Mouse (Mus musculus) limb, embryonic 13.5 days (tissue): ENCODE results near the gene Ebf3. TPM values are rescaled to one million over a fixed set of nuclear protein-coding genes. Genes with fewer than 3 reads are reported as not detected.

Source experiments
- ATAC-seq: fragments of 200-750 bp; cut with Nextera tagmentation; 2 replicates; pipeline ENCODE4 v1.8.0; 2017; ENCODE audit warnings: low read depth, moderate number of reproducible peaks, moderate TSS enrichment; ENCODE audit not compliant: low FRiP score
- H3K27ac ChIP-seq: fragments of 300-500 bp; sonication (generic); 2 replicates; pipeline ENCODE4 v1.5.1; 2015; ENCODE audit warnings: inconsistent platforms, mild to moderate bottlenecking, moderate library complexity
- H3K27me3 ChIP-seq: fragments of 300-500 bp; sonication (generic); 2 replicates; pipeline ENCODE4 v1.6.1; 2015; ENCODE audit warnings: mild to moderate bottlenecking, inconsistent platforms
- H3K36me3 ChIP-seq: fragments of 300-500 bp; sonication (generic); 2 replicates; pipeline ENCODE4 v1.6.1; 2015; ENCODE audit warnings: inconsistent platforms, mild to moderate bottlenecking, moderate library complexity
- H3K4me1 ChIP-seq: fragments of 300-500 bp; sonication (generic); 2 replicates; pipeline ENCODE4 v1.6.1; 2015; ENCODE audit warnings: inconsistent platforms
- H3K4me2 ChIP-seq: fragments of 300-500 bp; sonication (generic); replicated peaks from 2 replicates; pipeline ENCODE4 v1.6.1; 2015; ENCODE audit warnings: inconsistent platforms, mild to moderate bottlenecking, moderate library complexity
- H3K4me3 ChIP-seq: fragments of 300-500 bp; sonication (generic); 2 replicates; pipeline ENCODE4 v1.5.1; 2015; ENCODE audit warnings: moderate library complexity, mild to moderate bottlenecking, inconsistent platforms
- H3K9ac ChIP-seq: fragments of 300-500 bp; sonication (generic); 2 replicates; pipeline ENCODE4 v1.6.1; 2015; ENCODE audit warnings: mild to moderate bottlenecking, inconsistent platforms
- H3K9me3 ChIP-seq: fragments of 300-500 bp; sonication (generic); 2 replicates; pipeline ENCODE4 v1.6.1; 2016; ENCODE audit warnings: inconsistent platforms
- WGBS: fragments of 180-500 bp; shearing (Covaris S2); methylation state at CpG from one replicate; pipeline ENCODE4 v1.1.7; 2015; 5-methylcytosine and 5-hydroxymethylcytosine counted together
- polyA plus RNA-seq: library from polyadenylated mRNA; unstranded; fragments of >200 nt; fragmentation: Nextera tagmentation; extraction: Ambion mirVana; gene quantifications from 2 replicates; pipeline ENCODE4 v1.2.1, GENCODE M21; 2015

The Ebf3 gene
- polyA plus RNA-seq, 1 experiment from 2014 or later, result 13.4 TPM

DNA sequence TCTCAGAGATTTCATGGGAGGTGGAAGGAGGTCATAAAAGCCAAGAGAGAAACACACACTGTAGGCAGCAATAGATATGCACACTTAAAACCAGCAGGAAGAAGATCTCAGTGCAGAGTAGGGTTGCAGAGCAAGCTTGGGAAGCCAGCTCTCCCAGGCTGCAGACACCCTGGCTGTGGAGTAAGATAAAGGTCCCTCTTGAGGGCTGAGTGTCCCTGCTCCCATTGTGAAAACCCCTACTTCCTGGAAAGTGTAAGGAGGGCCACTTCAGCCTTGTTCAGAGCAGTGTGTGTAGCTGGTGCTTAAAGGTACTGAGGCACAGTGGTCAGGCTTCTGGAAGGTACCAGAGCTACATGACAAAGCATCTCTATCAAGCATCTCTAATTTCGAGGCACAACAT lies 100.8 kb downstream of the Ebf3 start:
- H3K9me3 ChIP-seq, result no peaks in the 10 kb centered on the region
- 82% methylated on average over 1 of the region's 1 CpGs for WGBS

DNA sequence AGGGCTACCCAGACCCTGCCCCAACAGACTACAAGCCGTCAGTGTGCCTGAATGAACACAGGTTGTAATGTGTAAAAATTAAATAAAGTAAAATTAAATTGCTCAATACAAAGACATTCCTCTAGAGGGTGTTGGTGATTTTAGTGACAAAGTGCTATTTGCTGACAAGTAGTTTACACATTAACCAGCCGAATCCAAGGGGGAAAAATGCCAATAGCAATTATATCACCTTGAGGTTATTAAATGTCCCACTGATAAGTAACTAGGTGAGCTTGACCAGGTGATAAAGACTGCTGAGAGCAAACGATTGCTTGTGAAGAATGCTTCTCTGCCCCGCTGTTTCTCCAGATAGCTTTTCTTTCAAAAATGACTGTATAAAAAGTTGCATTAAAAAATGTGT lies 102.9 kb downstream of the Ebf3 start:
- ATAC-seq, result no peak
- H3K36me3 ChIP-seq, result peaks cover 45% of the 10 kb centered on the region
- H3K27me3 ChIP-seq, result peaks cover 37% of the 10 kb centered on the region
- H3K9ac ChIP-seq, result no peak overlapping the region
- H3K9me3 ChIP-seq, result no peaks in the 10 kb centered on the region
- 26% methylated on average over 4 of the region's 4 CpGs for WGBS
- no peak overlapping the region for H3K4me2 ChIP-seq
- H3K27ac ChIP-seq, result no peak overlapping the region
- H3K4me3 ChIP-seq, result no peak overlapping the region
- peaks cover 45% of the 10 kb centered on the region for H3K4me1 ChIP-seq

More for the DNA sequence above, 100.8 kb downstream of the Ebf3 start:
- ATAC-seq, result no peak
- no peak overlapping the region for H3K4me3 ChIP-seq
- H3K9ac ChIP-seq, result no peak overlapping the region
- peaks cover 24% of the 10 kb centered on the region for H3K4me1 ChIP-seq
- H3K36me3 ChIP-seq, result peaks cover 52% of the 10 kb centered on the region
- H3K27ac ChIP-seq, result no peak overlapping the region
- no peak overlapping the region for H3K4me2 ChIP-seq
- H3K27me3 ChIP-seq, result peaks cover 22% of the 10 kb centered on the region

DNA sequence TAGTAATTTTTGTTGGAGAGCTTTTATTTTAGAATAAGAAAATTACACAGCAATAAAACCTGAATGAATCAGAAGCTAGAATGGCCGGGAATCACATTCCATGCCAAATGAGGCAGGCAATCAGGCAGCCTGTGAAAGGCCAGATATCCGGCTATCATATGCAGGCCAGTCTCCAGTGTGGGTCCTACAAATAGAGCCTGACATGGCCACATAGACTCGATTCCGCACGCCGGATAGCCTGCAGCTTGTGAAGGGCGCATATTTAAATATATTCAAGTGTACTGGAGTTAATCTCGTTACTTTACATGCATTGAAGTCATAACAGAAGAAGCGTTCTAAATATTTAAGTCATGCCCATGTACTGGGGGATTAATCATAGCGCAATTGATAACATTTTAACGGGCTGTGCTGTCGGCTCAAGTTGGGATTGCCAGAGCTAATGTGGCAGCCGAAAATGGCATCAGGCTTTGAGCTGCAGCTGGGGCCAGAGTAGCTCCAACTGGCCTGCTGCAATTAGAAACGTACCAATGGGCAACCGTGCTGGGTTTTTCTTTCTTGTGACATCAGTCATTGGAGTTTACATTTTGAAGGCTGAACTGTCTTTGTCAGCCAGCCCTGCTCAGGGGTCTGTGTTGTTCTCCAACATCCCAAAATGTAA lies 104.4 kb downstream of the Ebf3 start:
- Histone ChIP-seq H3K36me3 (peaks cover 50% of the 10 kb centered on the region), H3K9ac (no peak overlapping the region), H3K4me2 (no peak overlapping the region), H3K4me3 (no peak overlapping the region), H3K4me1 (peaks cover 50% of the 10 kb centered on the region), H3K27ac (no peak overlapping the region), H3K27me3 (peaks cover 46% of the 10 kb centered on the region), H3K9me3 (no peaks in the 10 kb centered on the region)
- 61% methylated on average over 15 of the region's 15 CpGs for WGBS
- no peak for ATAC-seq

DNA sequence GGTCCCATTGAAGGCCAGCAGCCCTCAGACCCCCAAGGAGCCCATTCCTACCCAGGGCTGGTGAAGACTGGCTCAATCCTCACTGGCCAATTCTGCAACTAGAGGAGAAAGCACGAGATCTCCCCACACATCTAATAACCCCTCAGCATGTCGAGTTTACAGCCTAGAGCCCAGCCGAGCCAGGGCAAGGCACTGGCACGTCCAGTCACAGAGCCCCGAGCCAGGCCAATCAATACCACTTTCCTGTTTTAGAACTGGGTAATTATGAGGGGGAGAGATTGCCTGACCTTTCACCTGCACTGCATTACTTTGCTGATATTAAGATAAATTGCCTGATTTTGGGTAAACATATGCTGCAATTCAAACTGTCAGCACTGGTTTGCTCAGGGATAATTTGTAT lies 105.7 kb downstream of the Ebf3 start:
- H3K4me2 ChIP-seq, result no peak overlapping the region
- H3K27me3 ChIP-seq, result peaks cover 49% of the 10 kb centered on the region
- peaks cover 46% of the 10 kb centered on the region for H3K36me3 ChIP-seq
- H3K9me3 ChIP-seq, result no peaks in the 10 kb centered on the region
- no peak overlapping the region for H3K27ac ChIP-seq
- no peak for ATAC-seq
- H3K4me1 ChIP-seq, result peaks cover 50% of the 10 kb centered on the region
- no peak overlapping the region for H3K4me3 ChIP-seq
- H3K9ac ChIP-seq, result no peak overlapping the region
- WGBS, result 25% methylated on average over 5 of the region's 5 CpGs

DNA sequence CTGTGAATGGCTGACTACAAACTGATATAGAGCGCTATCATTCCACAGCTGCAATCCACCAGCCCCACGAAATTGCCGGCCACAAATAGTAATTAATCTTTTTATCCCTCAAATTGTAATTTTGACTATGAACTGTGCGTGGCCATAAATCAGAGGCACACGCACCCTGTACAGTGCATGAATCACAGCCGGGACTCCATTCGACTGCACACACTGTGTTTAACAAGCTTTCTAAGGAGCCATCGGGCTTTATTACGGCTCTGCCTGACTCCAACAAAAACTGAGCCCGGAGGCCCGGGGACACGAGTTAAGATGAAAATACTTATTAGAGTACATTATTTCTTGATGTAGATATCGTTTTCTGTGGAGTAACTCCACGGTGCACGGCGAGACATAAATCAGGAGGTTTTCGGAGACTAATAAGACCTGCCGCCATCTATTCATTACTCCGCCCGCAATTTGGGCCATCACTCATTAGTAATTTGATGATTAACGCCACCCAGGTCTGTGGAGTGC lies 107.4 kb downstream of the Ebf3 start:
- Histone ChIP-seq H3K36me3 (peaks cover 37% of the 10 kb centered on the region), H3K4me3 (no peak overlapping the region), H3K27ac (no peak overlapping the region; the same call in 1 of the 2 replicates), H3K4me1 (peaks cover 50% of the 10 kb centered on the region), H3K4me2 (peak overlapping the region; percentile 21; the same call in 1 of the 2 replicates), H3K27me3 (peaks cover 42% of the 10 kb centered on the region), H3K9ac (no peak overlapping the region), H3K9me3 (no peaks in the 10 kb centered on the region)
- WGBS, result 36% methylated on average over 21 of the region's 21 CpGs
- no peak for ATAC-seq

DNA sequence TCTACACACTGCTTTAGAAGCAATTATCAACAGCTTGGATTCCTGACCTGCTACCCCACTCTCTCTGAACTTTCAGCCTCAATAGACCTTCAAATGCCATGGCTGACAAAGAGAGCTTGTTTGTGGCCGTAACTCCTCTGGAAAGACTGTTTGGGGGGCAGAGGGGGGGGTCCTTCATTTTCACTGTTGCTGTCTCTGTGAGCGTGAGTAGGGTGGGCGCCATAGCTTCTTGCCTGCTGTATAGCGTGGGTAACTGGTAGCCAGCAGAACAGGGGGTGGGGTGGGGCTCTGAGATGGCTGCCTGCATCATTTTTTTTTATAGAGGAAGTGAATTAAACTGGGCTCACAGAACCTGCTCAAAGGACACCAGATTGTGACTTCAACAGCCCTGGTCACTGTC lies 114.7 kb downstream of the Ebf3 start:
- H3K27me3 ChIP-seq, result 0 out of 2 replicates have a peak, but pooled peaks cover 5% of the 10 kb centered on the region
- H3K4me2 ChIP-seq, result no peak overlapping the region
- H3K9me3 ChIP-seq, result no peaks in the 10 kb centered on the region
- no peak for ATAC-seq
- peaks cover 6% of the 10 kb centered on the region; the same call in 1 of the 2 replicates for H3K4me1 ChIP-seq
- 85% methylated on average over 4 of the region's 4 CpGs for WGBS
- peaks cover 67% of the 10 kb centered on the region for H3K36me3 ChIP-seq
- no peak overlapping the region for H3K4me3 ChIP-seq
- H3K9ac ChIP-seq, result no peak overlapping the region
- no peak overlapping the region for H3K27ac ChIP-seq

DNA sequence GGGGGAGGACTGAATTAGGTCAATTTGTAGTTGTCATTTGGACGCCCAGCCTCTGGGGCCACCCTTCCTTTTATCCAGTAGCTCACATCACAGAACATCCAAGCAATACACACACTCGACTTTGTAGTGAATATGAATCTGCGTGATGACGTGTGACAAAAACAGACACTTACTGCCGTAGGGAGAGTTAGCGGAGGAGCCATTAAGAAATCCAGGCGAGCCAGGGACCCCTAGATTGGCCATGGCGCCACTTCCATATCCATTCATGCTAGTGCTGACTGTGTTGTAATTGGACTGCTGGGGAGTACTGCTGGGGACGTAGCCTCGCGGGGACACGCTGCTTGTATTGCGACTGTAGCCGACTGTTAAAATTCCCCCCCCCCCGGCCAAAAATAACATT lies 115.3 kb downstream of the Ebf3 start:
- Histone ChIP-seq H3K9ac (no peak overlapping the region), H3K4me2 (no peak overlapping the region), H3K27me3 (0 out of 2 replicates have a peak, but pooled peaks cover 5% of the 10 kb centered on the region), H3K9me3 (no peaks in the 10 kb centered on the region), H3K27ac (no peak overlapping the region), H3K4me1 (peaks cover 6% of the 10 kb centered on the region; the same call in 1 of the 2 replicates), H3K4me3 (no peak overlapping the region), H3K36me3 (peaks cover 72% of the 10 kb centered on the region)
- ATAC-seq, result no peak
- 91% methylated on average over 15 of the region's 15 CpGs for WGBS

DNA sequence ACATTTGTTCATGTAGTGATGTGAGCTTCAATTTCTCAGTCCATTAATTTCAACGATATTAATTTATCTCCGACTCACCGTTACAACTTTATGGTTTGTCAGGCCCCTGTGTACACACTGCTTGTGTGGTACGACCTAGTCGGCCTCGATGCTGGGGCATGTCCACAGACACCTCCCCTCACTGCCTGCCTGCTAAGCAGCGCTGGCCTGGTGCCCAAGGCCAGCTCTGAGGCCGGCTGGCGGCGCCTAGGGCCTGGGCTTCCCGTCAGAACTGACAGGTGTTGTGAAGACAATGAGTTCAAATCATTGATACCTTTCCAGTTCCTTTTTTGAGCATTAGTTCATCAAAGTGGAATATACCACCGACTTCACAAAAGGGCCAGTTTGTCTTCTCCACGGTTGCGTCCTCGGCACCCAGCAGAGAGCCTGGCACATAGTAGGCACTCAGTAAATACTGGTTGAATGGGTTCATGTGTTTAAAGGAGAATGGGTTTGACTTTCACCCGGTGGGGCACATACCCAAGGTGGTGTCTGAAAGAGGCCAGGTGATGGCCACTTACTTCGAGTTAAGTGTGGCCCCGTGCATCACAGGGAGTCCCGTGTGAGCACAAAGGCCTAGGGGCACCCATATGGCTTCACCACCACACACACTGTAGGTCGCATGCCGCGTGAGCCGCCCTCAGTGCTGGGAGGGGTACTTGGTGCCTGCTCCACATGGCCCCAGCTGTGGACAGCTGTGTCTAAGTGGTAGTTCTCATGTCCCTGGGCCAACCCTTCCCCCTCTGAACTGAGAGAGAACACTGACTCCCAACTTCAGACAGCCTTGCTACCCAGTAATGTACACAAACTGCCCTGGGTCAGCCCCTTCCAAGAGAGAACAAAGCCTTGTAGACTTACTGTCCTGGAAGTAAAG lies 116.9 kb downstream of the Ebf3 start:
- Histone ChIP-seq H3K9ac (no peak overlapping the region), H3K9me3 (no peaks in the 10 kb centered on the region), H3K4me1 (peaks cover 5% of the 10 kb centered on the region; the same call in 1 of the 2 replicates), H3K4me3 (no peak overlapping the region), H3K27me3 (0 out of 2 replicates have a peak, but pooled peaks cover 5% of the 10 kb centered on the region), H3K4me2 (no peak overlapping the region), H3K36me3 (peaks cover 77% of the 10 kb centered on the region), H3K27ac (no peak overlapping the region)
- ATAC-seq, result no peak
- 86% methylated on average over 23 of the region's 23 CpGs for WGBS

DNA sequence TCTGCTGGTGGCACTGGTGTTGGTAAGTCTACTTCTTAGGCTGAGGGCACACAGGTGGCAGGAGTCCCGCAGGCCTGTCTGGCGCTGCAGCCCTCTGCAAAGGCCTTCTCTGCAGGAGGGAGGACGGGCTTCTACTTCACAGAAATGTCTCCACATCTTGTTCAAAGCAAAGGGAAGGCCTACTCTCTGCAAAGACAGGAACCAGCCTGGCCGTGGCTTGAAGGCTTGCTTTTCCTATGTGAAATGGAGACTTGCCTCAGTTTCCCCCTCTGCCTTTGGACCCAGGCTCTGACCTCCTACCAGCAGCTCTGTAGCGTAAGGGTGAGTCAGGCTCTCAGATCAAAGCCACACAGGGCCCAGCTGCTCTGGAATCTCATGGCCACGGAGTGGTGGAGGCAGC lies 117.7 kb downstream of the Ebf3 start:
- H3K4me3 ChIP-seq, result no peak overlapping the region
- WGBS, result 81% methylated on average over 6 of the region's 6 CpGs
- no peaks in the 10 kb centered on the region for H3K4me1 ChIP-seq
- no peaks in the 10 kb centered on the region for H3K9me3 ChIP-seq
- 0 out of 2 replicates have a peak, but pooled peaks cover 5% of the 10 kb centered on the region for H3K27me3 ChIP-seq
- H3K4me2 ChIP-seq, result no peak overlapping the region
- H3K27ac ChIP-seq, result no peak overlapping the region
- H3K9ac ChIP-seq, result no peak overlapping the region
- no peak for ATAC-seq
- peaks cover 69% of the 10 kb centered on the region for H3K36me3 ChIP-seq

DNA sequence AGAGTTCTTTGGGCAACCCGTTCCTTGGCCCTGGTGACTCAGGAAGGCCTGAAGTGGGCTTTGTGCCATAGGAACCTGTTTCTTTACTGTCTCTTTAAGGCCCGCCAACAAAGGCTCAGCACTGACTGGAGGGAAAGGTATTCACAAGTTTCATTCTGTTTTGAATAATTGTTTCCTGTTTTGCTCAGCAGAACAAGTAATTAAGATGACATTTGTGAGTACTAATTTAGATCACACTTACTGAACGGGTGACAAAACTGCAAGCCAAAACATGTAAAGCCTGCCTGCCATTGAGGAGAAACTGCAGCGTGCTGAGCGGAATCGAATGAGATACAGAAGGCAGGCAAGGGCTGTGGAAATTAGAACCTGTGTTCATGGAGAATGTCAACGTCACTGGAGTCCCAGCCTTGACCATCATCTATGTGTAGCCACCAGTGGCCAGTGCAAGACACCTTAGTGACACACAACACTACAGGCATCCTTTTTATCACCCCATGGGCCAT lies 121.4 kb downstream of the Ebf3 start:
- no peak overlapping the region for H3K9ac ChIP-seq
- 62% methylated on average over 7 of the region's 7 CpGs for WGBS
- H3K36me3 ChIP-seq, result peaks cover 34% of the 10 kb centered on the region
- no peak overlapping the region for H3K4me3 ChIP-seq
- H3K4me1 ChIP-seq, result no peaks in the 10 kb centered on the region
- no peak for ATAC-seq
- no peaks in the 10 kb centered on the region for H3K9me3 ChIP-seq
- no peak overlapping the region for H3K4me2 ChIP-seq
- H3K27ac ChIP-seq, result no peak overlapping the region
- H3K27me3 ChIP-seq, result no peaks in the 10 kb centered on the region

DNA sequence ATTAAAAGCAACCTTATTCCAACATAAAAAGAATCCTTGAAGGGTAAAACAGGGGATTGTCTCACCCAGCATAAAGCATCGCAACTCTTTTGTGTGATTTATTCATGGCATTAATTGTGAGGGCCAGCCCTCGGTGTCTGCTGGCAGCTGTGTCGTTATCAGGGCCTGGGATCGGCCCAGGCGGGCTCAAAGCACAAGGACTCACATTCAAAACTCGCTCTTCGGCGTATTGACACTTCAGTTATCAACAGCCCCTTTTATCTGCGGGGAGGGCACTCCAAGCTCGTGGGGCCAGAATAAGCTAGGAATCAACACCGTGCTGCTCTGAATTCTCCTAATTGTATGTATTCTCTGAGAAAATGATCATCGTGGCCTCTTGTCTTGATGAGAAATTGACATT lies 122.4 kb downstream of the Ebf3 start:
- no peak for ATAC-seq
- H3K9ac ChIP-seq, result no peak overlapping the region
- no peaks in the 10 kb centered on the region for H3K4me1 ChIP-seq
- H3K27ac ChIP-seq, result no peak overlapping the region
- 58% methylated on average over 12 of the region's 12 CpGs for WGBS
- no peak overlapping the region for H3K4me3 ChIP-seq
- no peaks in the 10 kb centered on the region for H3K27me3 ChIP-seq
- peaks cover 25% of the 10 kb centered on the region for H3K36me3 ChIP-seq
- no peak overlapping the region for H3K4me2 ChIP-seq
- H3K9me3 ChIP-seq, result no peaks in the 10 kb centered on the region

DNA sequence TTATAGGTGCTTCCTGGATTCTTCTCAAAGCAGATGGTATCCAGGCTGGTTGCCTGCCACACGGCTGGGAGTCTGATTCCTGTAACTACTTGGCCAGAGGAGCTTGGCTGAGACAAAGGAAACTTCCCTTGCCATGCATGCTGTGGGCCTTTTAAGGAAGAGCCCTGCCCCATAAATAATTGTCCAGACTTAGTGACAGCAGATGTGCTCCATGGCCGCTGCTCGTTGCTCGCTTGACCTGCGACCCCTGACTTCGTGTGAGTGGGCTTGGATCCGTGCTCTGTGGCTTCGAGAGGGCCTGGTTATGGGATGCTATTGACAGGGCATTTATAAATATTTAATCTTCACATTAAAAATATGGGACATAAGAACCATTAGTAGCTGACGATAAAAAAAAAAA lies 142.0 kb downstream of the Ebf3 start:
- Histone ChIP-seq H3K4me2 (no peak overlapping the region), H3K36me3 (no peaks in the 10 kb centered on the region), H3K4me3 (no peak overlapping the region), H3K9me3 (peaks cover 5% of the 10 kb centered on the region; the same call in 1 of the 2 replicates), H3K4me1 (no peaks in the 10 kb centered on the region), H3K27ac (no peak overlapping the region), H3K27me3 (no peaks in the 10 kb centered on the region), H3K9ac (no peak overlapping the region)
- ATAC-seq, result no peak
- WGBS, result 37% methylated on average over 9 of the region's 9 CpGs
